Mouse (Mus musculus) cerebellum, adult 18-20 months (tissue): Measurements from ENCODE around the gene Dnaaf5.

ENCODE experiments used
- DNase-seq, 2 experiments: peaks; one replicate each; pipeline ENCODE4 v3.0.0; 2021

The Dnaaf5 gene

DNA sequence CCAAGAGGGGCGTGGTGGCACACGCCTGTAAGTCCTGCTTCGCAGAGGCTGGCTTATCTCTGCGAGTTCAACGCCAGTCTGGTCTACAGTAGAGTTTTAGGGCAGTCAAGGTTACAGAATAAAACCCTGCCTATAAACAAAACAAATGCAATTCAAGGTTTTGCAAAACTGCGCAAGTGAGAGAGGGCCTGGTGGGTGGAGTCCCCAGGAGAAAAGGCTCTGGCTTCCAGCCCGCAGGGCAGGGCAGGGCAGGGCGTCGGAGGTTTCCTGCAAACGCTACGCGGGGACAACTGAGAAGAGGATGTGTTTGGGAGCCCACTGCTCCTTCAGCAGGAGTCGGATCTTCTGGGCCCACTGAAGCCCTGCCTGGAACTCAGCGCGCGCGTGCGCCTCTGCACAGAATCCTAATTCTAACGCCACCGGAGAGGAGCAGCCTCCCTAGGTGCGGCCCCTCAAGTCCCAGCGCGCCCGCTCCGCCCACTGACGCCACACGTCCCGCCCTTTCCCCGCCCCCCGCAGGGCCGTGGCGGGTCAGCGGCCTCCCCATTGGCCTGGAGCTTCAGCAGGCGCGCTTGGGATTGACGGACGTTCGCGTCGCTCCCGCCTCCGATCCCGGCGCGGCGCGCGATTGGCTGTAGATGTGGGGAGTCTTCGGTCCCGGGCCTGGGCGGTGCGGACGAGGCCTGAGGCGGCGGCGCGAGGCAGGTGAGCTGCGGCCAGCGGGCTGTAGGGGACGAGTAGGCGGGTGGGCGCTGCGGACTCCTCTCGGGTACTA is 50.2 kb downstream of the Dnaaf5 start, which contains the start of gene Sun1:
Gene Sun1, plus strand, starts transcription at position 643 of the 775 bp plus-strand sequence.
- peak; percentile 98 to 99 for DNase-seq

DNA sequence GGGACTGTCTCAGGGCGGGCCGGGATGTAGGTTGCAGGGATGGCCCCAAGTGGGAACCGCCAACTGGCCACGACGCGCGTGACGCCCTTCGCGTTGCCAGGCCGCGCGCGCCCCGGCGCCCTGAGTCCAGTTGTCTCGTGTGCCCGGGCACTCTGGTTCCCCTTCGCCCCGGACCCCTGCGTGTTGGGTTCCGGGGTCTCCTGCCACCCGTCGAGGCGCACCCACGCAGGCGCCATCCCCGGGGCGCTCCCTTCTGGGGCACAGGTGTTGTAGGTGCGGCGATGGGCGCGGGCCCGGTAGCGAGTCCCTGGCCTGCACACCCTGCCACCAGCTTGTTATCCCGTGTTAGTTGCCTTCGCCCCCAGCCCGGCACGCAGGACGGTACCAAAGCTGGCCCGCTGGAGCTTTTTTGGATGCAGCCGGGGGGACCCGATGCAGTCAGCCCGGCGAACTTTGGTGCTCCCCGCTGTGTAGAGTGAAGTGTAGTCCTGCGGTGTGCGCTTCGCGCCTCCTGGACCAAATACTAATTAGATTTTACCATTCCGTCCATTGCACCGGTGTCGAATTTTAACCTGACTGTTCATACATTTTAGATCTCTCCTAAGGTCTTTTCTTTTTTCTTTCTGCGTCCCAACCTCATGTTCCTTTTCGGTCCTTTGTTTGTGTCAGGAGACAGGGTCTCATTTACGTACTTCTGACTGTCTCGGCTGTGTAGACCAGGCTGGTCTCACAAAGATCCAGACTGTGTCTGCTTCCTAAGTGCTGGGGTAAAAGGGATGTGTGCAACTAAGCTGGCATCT is 50.9 kb downstream of the Dnaaf5 start:
- no peak for DNase-seq

DNA sequence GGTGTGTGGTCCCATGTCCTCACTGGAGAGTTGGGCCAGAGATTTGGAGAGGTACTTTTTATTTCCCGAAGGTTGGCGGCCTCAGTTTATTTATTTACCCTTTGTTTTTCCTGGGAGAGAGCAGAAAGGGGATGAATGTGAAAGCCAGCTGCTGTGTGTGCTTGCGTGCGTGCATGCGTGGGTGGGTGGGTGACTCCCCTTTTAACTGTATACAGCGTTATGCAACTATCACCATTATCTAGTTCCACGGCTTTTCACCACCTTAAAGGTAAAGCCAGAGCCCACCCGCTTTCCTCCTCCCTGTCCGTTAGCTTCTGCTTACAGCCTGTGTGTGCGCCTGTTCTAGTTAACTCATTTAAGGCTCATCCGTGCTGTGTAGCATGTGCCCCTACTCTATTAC is 52.1 kb downstream of the Dnaaf5 start:
- no peak for DNase-seq

DNA sequence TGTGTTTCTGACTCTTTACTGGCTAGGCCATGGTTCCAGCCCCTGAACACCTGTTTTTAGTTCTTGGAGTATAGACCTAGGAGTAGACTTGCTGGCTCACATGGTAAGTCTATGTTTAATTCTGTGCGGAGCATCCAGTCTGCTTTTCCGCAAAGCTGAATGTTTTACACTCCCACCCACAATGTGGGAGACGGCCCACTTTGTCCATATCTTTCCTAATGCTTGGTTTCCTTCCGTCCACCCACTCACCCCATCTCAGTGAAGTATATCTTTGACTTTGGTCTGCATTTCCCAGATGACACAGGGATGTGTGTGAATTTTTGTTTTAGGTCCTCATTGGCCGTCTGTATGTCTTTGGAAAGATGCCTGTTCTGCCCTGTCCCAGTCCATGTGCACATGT is 53.3 kb downstream of the Dnaaf5 start:
- no peak for DNase-seq

DNA sequence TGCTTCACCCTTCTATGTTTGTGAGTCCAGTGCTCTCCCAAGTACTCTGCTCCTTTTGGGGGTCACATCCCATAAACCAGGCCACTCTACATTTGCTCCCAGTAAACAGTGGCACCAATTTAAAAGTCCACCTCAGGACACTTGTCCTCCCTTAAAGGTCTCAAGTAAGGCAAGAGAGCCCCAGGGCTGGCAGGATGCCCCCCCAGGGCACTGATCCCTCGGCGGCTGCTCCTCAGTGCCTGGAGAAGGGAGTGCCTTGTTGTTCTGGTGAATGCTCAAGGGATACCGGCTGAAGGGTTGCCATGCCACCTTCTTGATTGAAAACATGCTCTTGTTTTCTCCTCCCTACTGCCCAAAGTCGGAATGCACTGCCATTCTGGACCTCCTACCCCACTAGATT is 56.1 kb downstream of the Dnaaf5 start:
- DNase-seq, result no peak

DNA sequence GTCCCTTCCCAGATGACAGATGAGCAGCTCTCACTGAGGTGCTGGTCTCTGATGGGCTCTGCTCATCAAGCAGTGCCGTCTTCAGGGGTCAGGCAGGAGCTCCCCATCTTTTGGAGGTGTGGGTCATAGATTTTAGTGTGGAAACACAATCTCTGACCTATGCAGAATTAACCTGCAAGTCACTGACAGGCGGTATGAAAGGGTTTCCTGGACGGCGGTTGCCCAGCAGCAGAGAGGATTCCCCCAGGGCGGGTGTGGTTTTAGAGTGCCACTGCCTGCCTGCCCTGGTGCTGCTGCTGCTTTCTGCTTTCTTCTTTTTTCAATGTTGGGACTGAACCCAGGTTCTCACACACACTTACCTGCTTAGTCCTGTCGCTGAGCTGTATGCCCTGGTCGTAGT is 56.5 kb downstream of the Dnaaf5 start:
- DNase-seq, result no peak

DNA sequence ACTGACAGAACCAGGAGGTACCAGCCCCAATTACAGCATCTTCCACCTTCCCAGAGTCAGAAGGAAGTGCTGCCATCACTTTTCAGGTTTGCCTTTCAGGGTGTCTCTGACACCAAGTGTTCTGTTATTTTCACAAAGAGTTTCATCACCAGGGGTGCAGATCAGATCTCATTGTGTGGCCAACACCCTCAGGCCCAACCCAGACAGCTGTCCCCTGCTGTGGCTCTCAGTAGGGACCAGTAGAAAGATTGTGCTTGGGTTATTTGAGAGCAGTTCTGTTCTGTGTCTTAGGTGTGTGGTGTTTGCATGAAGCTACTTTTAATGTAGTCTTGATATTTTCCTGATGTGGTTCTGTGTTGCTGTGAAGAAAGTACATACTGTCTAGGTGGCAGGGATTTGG is 58.2 kb downstream of the Dnaaf5 start:
- DNase-seq, result no peak

DNA sequence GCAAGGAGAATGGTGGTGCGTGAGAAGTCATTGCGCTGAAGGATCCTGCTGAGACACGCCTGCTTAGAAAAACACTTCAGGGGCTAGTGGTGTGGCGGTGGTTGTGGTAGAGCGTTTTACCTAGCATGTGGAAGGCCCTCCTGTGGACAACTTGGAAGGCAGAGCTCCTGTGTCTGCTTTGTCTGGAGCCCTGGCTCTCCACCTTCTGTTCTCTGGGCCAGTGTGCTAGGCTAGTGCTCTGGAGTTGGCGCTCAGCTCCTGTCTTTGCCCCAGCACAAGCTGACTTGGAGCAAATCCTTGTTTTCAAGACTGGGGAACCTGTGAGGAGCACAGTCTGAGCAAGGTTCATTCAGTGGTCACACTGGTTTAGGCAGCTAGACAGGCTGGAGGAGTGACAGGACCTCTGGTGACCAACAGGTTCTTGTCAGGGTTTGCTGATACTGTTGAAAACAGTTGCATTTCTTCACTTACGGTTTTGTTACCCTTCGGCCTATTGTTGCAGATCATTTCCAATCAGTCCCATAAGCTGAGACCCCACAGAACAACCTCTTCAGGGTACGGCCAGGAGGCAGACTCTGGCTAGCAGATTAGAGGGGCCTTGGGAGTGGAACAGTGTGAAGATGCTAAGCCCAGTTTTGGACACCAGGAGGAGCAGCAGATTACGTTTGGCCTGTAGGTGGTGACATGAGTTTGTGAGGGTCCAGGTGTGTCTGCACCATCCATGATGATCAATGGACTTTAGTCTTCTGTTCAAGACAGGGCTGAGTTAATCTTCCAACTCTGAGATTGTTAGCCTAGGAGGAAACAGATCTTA is 59.1 kb downstream of the Dnaaf5 start:
- peak; percentile 54 to 73 for DNase-seq

DNA sequence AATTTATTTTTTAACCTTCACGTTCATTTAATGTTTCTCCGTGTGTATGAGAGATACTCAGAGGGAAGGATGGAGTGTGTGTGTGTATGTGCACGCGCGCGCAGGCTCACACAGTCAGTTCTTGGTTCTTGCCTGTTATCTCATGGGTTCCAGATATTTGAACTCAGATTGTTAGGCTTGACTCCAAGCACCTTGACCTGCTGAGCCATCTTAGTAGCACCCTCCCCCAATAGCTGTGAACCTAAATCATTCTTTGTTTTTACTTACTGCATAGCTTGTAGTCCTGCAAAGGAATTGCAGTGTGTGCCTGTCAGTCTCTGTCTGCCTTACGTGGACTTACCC is 59.6 kb downstream of the Dnaaf5 start:
- no peak for DNase-seq

DNA sequence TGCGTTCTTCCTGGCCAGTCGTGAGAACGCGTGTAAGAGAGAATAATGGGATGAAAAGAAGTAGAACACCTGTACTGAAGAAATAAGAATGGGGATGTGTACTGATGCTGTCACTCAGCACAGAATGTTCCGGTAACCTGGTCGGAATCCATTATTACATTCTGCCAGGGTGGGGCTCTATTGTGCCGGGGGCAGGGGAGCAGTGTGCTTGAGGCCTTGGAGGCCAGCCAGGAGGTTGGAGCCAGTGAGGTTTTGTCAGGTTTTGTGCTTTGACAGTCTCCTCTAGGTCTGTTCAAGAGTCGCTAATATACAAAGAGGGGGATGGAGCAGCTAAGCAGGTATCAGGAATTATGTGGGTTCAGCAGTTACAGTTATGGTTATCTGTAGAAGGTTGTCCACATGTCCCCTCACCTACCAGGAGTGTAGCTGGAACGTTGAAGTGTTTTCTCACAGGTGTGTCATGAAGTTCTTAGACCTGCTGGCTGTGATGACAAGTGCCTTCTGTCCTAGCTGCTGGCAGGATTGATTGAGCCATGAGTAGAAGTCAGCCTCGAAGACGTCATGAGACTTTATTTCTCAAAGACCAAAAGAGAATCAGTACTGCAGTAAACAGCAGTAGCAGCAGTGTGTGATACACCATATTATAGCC is 61.8 kb downstream of the Dnaaf5 start:
- peak; percentile 27 for DNase-seq

DNA sequence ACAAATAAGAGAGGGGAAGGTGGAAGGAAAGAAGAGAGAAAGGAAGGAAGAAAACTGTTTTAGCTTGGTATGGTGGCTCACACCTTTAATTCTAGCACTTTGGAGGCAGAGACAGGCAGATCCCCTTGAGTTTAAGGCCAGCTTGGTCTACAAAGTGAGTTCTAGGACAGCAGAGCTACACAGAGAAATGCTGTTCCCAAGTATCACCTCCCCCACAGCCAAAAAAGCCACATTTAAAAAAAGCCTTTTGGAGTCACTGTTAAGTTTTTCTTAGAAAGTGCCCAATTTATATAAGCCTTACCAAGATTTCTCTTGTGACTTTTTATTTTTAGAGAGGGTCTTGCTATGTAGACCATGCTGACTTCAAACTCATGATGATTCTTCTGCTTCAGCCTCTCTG is 64.3 kb downstream of the Dnaaf5 start:
- no peak for DNase-seq

DNA sequence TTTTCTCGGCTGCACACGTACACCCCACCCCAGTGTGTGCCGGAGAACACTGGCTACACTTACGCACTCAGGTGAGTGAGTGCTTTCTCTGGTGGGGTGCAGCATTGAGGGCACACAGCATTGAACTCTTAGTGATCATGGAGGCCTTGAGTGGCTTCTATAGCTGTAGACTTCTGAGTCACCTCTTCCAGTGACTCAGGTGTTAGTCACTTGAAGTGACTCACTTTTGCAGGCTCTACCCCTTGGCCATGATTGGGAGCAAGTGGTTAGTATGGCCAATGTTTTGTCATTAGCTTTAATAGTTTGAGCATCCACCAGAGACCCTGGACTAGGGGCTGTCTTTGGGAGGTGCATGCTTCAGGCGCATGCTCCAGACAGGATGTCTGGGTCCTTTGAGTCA is 65.2 kb downstream of the Dnaaf5 start:
- DNase-seq, result no peak

DNA sequence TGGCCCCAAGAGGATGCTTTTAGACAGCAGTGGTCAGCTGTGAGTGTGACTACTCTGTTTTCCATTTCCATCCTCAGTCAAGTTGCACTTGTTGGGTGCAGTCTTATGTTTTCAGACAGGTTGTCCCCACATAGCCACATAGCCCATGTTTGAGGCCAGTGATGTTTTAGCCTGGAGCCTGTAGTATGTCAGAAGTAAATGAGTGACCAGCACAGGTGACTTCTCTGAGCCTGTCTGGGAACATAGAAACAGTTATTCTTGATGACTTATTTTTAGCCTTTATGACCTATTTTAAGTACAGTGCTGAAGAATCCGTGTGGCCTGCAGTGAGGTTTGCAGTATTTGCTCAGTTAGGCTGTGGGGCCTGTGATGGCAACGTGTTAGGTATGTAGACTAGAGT is 66.1 kb downstream of the Dnaaf5 start:
- no peak for DNase-seq

DNA sequence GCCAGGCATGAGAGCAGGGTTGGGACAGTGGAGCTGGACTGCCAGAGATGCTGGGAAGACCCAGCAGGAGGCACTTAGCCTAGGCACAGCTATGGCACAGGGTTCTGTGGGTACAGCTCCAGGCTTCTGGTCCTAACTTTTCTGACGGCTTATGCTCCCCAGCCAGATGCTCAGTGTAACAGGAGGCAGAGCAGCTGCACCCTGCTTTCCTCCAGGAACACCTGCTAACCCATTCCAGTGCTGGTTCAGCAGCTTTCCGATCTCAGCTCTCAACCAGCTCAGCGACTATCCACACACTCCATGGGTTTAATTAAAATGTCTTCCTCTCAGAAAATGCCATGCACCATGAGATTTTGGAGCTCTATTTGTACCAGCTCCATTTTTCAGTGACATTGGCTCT is 66.8 kb downstream of the Dnaaf5 start:
- DNase-seq, result no peak

DNA sequence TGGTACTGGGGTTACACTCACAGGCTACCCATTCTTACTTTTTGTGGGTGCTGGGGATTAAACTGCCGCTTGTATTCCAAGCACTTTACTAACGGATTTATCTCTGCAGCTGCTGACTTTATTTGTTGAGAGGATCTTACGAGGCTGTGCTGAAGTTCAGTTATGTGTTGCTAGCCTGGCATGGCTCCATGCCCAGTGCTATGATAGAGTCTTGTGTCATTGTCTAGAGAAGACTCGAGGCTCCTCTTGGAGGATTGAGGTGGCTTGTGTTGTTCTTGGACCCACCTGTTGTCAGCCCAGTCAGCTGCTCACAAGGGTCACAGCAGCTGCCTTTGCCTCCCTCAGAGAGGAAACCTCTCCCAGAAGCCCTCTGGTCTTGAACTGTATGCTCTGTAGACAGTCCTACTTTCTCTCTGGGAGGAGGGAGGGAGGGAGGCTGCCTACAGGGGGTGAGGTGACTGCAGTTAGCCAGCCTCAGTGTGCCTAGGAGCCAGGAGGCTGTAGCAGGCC is 70.0 kb downstream of the Dnaaf5 start:
- no peak for DNase-seq

DNA sequence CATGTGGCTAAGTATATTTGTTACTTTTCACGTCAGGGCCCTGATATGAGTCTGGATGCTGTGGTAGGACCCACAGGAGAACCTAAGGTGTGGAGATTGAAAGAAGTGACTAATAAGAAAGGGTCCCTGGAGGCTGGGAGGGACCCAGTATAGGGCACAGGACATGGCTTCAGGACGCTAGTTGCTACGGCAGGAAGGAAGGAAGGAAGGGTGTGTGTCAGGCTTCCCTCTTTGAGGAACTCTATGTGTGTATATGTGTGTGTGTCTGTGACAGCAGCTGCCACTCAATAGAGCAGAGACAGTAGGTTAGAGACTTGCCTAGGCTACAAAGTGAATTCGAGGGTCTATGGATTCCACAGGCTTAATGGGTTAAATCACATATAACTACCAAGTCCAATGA is 70.6 kb downstream of the Dnaaf5 start:
- DNase-seq, result no peak

DNA sequence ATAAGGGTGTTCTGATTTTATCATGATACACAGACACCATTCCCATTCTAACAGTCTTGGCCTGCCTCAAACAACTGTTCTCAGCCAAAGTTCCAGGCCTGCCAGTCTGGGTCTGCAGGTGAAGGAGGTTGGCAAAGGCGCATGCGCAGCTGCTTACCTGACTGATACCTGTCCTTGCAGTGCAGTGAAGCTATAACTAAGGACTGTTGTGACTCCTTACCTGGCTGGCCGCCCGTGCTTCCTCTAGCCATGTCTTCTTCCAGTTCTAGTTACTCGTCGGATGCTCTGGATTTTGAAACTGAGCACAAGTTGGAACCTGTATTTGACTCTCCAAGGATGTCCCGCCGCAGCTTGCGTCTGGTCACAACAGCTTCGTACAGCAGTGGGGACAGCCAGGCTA is 73.3 kb downstream of the Dnaaf5 start:
- no peak for DNase-seq

DNA sequence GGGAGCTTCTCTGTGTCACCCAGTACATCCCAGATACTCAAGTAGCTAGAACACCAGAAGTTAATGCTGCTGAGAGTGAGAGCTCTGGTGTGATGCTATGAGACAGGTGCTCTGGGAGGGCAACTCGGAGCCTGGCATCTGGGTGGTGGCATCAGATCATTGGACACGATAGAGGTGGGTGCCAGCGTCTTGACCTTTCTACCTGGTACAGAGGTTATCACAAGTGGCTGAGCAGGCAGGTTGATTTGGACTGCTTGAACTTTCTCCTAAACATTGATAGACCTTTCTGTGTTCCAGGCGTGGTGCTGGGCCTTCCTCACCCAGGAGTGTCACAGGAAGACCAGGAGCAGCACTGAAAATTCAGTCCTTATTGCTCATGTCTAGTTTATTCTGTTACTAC is 77.2 kb downstream of the Dnaaf5 start:
- no peak for DNase-seq

DNA sequence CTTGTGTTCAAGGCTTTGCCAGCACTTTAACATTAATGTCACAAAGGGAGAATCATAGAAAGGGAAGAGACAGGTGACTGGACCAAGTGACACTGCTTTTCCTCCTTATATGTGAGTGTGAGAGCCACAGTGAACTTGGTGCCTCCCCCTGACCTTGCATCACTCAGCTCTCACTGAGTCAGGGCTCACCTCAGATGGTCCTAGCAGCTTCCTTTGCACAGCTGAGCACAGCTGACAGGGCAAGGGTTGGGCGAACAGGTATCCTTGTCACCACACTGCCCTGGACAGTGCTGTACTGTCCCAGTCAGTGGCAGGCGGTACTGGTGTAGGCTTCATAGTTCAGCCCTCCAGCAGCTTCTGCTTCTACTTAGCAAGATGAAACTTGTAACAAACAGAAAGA is 77.6 kb downstream of the Dnaaf5 start:
- no peak for DNase-seq

DNA sequence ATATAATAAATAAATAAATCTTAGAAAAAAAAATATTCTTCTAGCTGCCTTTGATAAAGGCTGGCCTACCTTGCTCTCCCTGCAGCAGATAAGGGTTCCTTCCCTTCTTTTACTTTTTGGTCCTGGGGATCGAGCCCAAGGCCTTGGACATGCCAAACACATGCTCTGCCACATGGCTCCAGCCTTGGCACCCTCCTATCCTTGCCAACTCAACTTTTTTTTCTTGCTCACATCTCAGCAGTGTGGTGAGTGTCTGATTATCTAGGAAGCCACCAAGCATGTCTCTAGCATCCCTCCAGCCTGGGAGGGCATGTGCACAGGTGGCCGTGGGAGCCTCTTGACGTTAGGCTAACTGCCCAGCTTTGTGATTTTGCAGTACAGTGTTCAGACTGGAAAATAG is 78.3 kb downstream of the Dnaaf5 start:
- DNase-seq, result no peak

DNA sequence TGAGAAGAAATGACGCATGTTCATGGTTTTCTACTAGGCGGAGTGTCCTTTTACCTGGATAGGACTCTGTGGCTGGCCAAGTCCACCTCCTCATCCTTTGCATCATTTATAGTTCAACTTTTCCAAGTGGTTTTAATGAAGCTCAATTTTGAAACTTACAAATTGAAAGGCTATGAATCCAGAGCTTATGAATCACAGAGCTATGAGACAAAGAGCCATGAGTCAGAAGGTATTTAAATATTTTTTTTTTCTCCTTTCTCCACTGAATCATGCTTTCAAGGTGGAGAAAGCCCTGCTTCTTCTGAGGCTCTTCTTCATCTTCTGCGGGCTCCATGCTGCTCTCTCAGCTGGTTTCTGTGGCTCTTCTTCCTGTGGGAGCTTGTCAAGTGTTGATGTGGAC is 79.7 kb downstream of the Dnaaf5 start:
- no peak for DNase-seq

DNA sequence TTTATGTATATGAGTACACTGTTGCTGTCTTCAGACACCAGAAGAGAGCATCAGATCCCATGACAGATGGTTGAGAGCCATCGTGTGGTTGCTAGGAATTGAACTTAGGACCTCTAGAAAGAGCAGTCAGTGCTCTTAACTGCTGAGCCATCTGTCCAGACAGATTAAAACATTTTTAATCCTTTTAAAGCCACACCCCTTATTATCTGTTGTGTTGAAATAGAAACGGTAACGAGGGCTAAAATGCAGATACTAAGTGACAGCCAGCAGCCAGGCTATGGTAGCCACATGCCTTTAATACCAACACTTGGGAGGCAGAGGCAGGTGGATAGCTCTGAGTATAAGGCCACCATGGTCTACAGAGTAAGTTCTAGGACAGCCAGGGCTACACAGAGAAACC is 82.1 kb downstream of the Dnaaf5 start:
- no peak for DNase-seq

DNA sequence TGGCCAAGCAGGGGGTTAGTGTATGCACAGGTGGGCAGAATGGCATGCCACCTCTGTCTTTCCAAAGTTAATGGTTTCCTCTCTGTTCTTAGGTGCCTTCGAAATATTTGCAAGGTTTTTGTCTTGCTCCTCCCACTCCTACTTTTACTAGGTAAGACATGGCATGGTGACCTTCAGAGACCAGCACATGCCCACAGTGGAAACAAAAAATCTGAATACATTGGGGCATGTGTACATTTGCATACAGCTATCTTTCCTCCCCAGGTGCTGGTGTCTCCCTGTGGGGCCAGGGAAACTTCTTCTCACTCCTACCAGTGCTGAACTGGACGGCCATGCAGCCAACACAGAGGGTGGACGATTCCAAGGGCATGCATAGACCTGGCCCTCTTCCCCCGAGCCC is 84.4 kb downstream of the Dnaaf5 start:
- DNase-seq, result no peak
